Mouse (Mus musculus) megakaryocyte, embryonic 14.5 days (primary cell): Measurements from ENCODE around the gene Sp9.

ENCODE experiments used
- FLI1 ChIP-seq: IDR thresholded peaks from 2 replicates; pipeline ENCODE4 v1.6.1; 2012; ENCODE audit warnings: low read length, inconsistent platforms, mixed read lengths
- GATA1 ChIP-seq: IDR thresholded peaks from 3 replicates; pipeline ENCODE4 v1.6.1; 2012; ENCODE audit warnings: mixed read lengths, low read length, inconsistent platforms, borderline replicate concordance

GRCm38 (mm10) chr2:73278131-73278854, 6.6 kb downstream of the Sp9 start:
- TF ChIP-seq GATA1 (no peak), FLI1 (no peak)
